8 mouse cellular contexts compared by ENCODE assay signal in genomic region chr7:101905561-101906286, GRCm38 (mm10). TPM values are rescaled to one million over a fixed set of nuclear protein-coding genes. Genes with fewer than 3 reads are reported as not detected.
DNase-seq lines count a peak whose midpoint lies in the region; ATAC-seq lines count a peak whose summit lies in the region.

Lamtor1 (plus strand) TSS chr7:101905904.

- H3K36me3 ChIP-seq in intestine, embryonic 14.5 days (ENCODE audit: control insufficient read depth, insufficient read depth, low read length), result peaks cover 15% of the 10 kb centered on the region

- no peaks in the 10 kb centered on the region for H3K27me3 ChIP-seq in intestine, embryonic 14.5 days (replicated peaks; ENCODE audit: control insufficient read depth, insufficient read depth, low read length)

- peak within 1 kb of the TSS; percentile 90 for H3K4me2 ChIP-seq in intestine, embryonic 14.5 days (ENCODE audit: low read length)

- H3K4me3 ChIP-seq in intestine, embryonic 14.5 days (ENCODE audit: low read depth, low read length), result peak within 1 kb of the TSS; percentile 93

- peak within 1 kb of the TSS; percentile 90 for H3K9ac ChIP-seq in intestine, embryonic 14.5 days (ENCODE audit: low read length)

- 0% methylated on average over 55 of the region's 61 CpGs for WGBS in intestine, embryonic 14.5 days

- peaks cover 21% of the 10 kb centered on the region for H3K4me1 ChIP-seq in intestine, embryonic 14.5 days (replicated peaks; ENCODE audit: control insufficient read depth, insufficient read depth, low read length)

- ATAC-seq in intestine, embryonic 14.5 days (replicated peaks; ENCODE audit: low FRiP score, low TSS enrichment, low read depth), result peak; percentile 99

- no peaks in the 10 kb centered on the region for H3K9me3 ChIP-seq in intestine, embryonic 14.5 days (ENCODE audit: control insufficient read depth, low read length)

- DNase-seq in adrenal gland, adult 18-20 months (ENCODE audit: low spot score in 2 of 2), result peak; percentile 97 to 98
- DNase-seq in embryo, embryonic 11 days, result peak; percentile 100
- DNase-seq in gastrocnemius, postnatal 25 days, result peak; percentile 99
- DNase-seq in intestine, embryonic 14.5 days (ENCODE audit: low spot score), result peak; percentile 98
- peak; percentile 100 for DNase-seq in left cerebral cortex, postnatal 14 days (ENCODE audit: low spot score in 2 of 2)
- peak; percentile 99 for DNase-seq in mesoderm, embryonic 11.5 days (ENCODE audit: low read depth, low spot score)
- peak; percentile 100 for DNase-seq in right cerebral cortex, postnatal 36 days (ENCODE audit: low spot score in 2 of 2)
- DNase-seq in yolk sac, embryonic 10.5 days (ENCODE audit: low spot score), result peak; percentile 99

- peak within 1 kb of the TSS; percentile 96 for H3K27ac ChIP-seq in intestine, embryonic 14.5 days (ENCODE audit: low read depth)

- intact Hi-C loops in left cerebral cortex, postnatal 14 days (cut with DNase I), result no loop called here

RNA-seq across cellular contexts. Expression of gene Lamtor1, which starts in this region (rescaled TPM):
- 100 to 1,000 TPM in 1 of 2 experiments, 10 to 100 TPM in 1; 95.1 to 109 TPM for total RNA-seq in adrenal gland, adult 18-20 months (2021)
- 100 to 1,000 TPM in 1 of 2 experiments, 10 to 100 TPM in 1; 94.3 to 103 TPM for total RNA-seq in gastrocnemius, postnatal 25 days (2021)
- polyA plus RNA-seq in intestine, embryonic 14.5 days (2014; fragmentation: Nextera tagmentation; extraction: Ambion mirVana), result 153 and 167 TPM in 2 replicates
- 100 to 1,000 TPM; 102 TPM for total RNA-seq in left cerebral cortex, postnatal 14 days (2021)

Comparison
In these comparisons a context has a peak if more than half of its experiments do, and no peak if none do; other contexts are left out.
1. Peak in every context shown above with its lines: DNase-seq, ATAC-seq, H3K4me3 ChIP-seq and H3K27ac ChIP-seq.